Mouse (Mus musculus) midbrain, embryonic 14.5 days (tissue): ENCODE results near the gene Eva1c. TPM values are rescaled to one million over a fixed set of nuclear protein-coding genes. Genes with fewer than 3 reads are reported as not detected.
"Not testable (repeated sequence)": the region's sequence is repeated elsewhere in the genome, so short reads cannot be mapped to it uniquely, and the experiment has no call there.

ENCODE experiments used
- ATAC-seq: fragments of 200-750 bp; cut with Nextera tagmentation; 2 replicates; pipeline ENCODE4 v1.8.0; 2017; ENCODE audit warnings: moderate number of reproducible peaks, moderate library complexity; ENCODE audit not compliant: low FRiP score, low TSS enrichment
- DNase-seq: peaks from one replicate; pipeline ENCODE4 v3.0.0-alpha.2; 2015
- H3K27ac ChIP-seq: fragments of 300-500 bp; sonication (generic); replicated peaks from 2 replicates; pipeline ENCODE4 v1.5.1; 2014; ENCODE audit warnings: mild to moderate bottlenecking, low read depth, low read length, moderate library complexity
- H3K27me3 ChIP-seq: fragments of 300-500 bp; sonication (generic); 2 replicates; pipeline ENCODE4 v1.6.1; 2014; ENCODE audit warnings: low read length, control low read depth, mixed read lengths; ENCODE audit not compliant: control insufficient read depth, insufficient read depth
- H3K36me3 ChIP-seq: fragments of 300-500 bp; sonication (generic); 2 replicates; pipeline ENCODE4 v1.6.1; 2014; ENCODE audit warnings: low read length, control low read depth; ENCODE audit not compliant: control insufficient read depth, insufficient read depth
- H3K4me1 ChIP-seq: fragments of 300-500 bp; sonication (generic); 2 replicates; pipeline ENCODE4 v1.6.1; 2014; ENCODE audit warnings: mild to moderate bottlenecking, antibody characterized with exemption, low read length, control low read depth; ENCODE audit not compliant: control insufficient read depth, insufficient read depth
- H3K4me2 ChIP-seq: fragments of 300-500 bp; sonication (generic); 2 replicates; pipeline ENCODE4 v1.6.1; 2014; ENCODE audit warnings: mild to moderate bottlenecking, low read length, moderate library complexity
- H3K4me3 ChIP-seq: fragments of 300-500 bp; sonication (generic); replicated peaks from 2 replicates; pipeline ENCODE4 v1.5.1; 2014; ENCODE audit warnings: low read depth, low read length
- H3K9ac ChIP-seq: fragments of 300-500 bp; sonication (generic); replicated peaks from 2 replicates; pipeline ENCODE4 v1.6.1; 2014; ENCODE audit warnings: mild to moderate bottlenecking, low read length, moderate library complexity
- H3K9me3 ChIP-seq: fragments of 300-500 bp; sonication (generic); 2 replicates; pipeline ENCODE4 v1.6.1; 2016; ENCODE audit warnings: low read length, control low read depth, mixed read lengths; ENCODE audit not compliant: control insufficient read depth
- WGBS: fragments of 180-500 bp; shearing (Covaris S2); extraction: QIAGEN DNeasy Blood & Tissue Kit; methylation state at CpG from one replicate; pipeline ENCODE4 v1.1.7; 2014; 5-methylcytosine and 5-hydroxymethylcytosine counted together
- polyA plus RNA-seq: library from polyadenylated mRNA; unstranded; fragments of >200 nt; fragmentation: Nextera tagmentation; extraction: Ambion mirVana; gene quantifications from 2 replicates; pipeline ENCODE4 v1.2.1, GENCODE M21; 2014

The Eva1c gene
- polyA plus RNA-seq, 1 experiment from 2014 or later: 2.4 TPM

DNA sequence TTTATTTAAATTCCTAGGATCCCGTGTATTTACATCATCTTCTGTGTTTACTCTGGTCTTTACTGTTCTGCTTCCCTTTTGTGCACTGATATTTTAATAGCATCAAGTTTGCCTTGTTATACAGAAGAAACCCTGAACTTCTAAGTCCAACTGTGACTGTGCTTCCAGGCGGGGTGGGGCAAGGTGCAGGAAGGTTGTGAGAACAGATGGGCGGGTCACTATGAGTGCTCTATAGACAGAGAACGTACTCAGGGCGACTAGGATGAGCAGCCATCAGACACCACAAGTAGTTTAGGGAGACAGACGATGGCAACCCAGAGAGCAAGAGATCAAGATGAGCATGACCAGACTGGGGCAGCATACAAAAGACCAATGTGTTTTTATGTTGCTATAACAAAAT lies 6.2 kb upstream of the Eva1c start:
- Histone ChIP-seq H3K9me3 (no peaks in the 10 kb centered on the region), H3K9ac (no peak overlapping the region), H3K27me3 (no peaks in the 10 kb centered on the region), H3K27ac (no peak overlapping the region), H3K4me2 (no peak overlapping the region), H3K36me3 (no peaks in the 10 kb centered on the region), H3K4me1 (no peaks in the 10 kb centered on the region), H3K4me3 (no peak overlapping the region)
- ATAC-seq (no peak), DNase-seq (no peak)
- 86% methylated on average over 6 of the region's 6 CpGs for WGBS

DNA sequence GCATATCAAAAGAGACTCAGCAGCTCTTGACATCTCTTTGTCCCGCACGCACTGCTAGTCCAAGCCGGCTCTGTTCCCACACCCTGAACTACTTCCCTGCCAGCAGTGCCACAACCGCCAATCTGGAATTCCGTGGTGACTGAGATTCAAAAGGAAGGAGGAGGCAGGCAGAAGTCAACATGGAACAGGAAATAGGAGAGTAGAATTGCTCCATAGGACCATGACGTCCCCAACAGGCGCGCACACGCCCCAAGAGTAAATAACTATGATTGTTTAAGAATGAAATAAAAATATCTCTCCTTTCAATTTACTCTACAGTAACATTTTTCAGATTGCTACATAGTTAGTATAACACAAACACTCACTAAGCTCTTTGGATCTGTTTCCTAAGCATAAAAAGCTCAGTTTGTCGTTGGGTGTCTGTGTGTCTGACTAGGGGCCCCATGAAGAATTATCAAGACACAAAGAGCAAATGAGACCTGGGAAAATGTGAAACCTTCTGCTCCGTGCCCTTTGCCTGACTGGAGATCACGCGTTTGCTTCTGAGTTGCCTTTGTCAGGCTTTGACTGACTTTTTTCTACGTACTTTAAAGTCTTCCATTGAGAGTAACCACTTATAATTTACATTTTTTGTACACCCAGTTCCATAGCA lies 5.3 kb upstream of the Eva1c start:
- no peaks in the 10 kb centered on the region for H3K36me3 ChIP-seq
- H3K27ac ChIP-seq: no peak overlapping the region
- 79% methylated on average over 14 of the region's 14 CpGs for WGBS
- ATAC-seq (no peak), DNase-seq (no peak)
- H3K9me3 ChIP-seq: no peaks in the 10 kb centered on the region
- no peak overlapping the region for H3K4me2 ChIP-seq
- no peaks in the 10 kb centered on the region for H3K27me3 ChIP-seq
- H3K4me3 ChIP-seq: no peak overlapping the region
- H3K9ac ChIP-seq: no peak overlapping the region
- no peaks in the 10 kb centered on the region for H3K4me1 ChIP-seq

DNA sequence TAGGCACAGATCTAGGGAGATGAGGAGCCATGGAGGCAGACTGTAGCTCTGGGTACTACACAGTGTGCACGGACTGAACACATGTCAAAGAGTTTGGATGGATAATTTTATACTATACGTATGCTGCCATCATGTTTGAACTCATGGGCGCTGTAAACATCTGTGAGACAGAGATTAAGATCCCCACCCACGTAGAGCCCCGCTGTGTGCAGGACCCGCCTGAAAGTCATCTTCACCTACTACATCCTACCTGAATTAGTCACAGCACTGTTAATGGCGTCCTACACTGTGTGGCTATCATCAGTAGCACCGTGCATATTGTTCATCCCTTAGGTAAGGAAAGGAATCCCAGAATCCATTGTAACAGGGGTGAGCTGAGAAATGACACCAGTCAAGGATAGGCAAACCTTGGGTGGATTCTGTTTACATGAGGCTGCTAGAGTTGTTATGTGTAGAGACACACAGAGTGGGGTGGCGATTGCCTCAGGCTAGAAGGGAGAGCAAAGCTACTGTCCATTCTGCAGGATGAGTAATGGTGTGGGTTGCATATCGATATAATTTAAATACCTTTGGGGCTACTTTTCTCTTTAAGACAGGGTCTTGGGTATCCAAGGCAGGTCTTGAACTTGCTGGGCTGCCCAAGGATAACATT lies 4.1 kb upstream of the Eva1c start:
- Histone ChIP-seq H3K4me2 (no peak overlapping the region), H3K9ac (no peak overlapping the region), H3K4me1 (no peaks in the 10 kb centered on the region), H3K36me3 (no peaks in the 10 kb centered on the region), H3K9me3 (no peaks in the 10 kb centered on the region), H3K4me3 (no peak overlapping the region), H3K27me3 (no peaks in the 10 kb centered on the region), H3K27ac (no peak overlapping the region)
- no peak for DNase-seq
- no peak for ATAC-seq
- WGBS: 91% methylated on average over 10 of the region's 10 CpGs

DNA sequence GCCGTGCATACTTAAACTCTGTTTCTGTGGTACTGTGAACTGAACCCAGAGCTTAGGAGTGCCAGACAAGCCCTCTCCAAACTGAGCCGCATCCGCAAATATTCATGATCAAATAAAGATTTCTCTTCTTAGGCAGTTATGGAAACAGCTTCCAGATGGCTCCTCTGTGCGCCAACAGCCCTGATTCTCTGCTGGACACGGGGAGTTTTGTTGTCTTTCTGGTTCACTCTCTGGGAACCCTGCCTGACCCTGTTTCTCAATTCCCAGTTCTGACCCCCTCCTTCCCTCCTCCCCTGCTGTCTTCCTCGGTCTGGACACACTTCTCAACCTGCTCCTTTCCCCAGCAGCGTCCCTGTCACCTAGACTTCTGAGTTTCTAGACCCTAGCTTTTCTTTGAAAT lies 3.5 kb upstream of the Eva1c start:
- no peaks in the 10 kb centered on the region for H3K4me1 ChIP-seq
- 74% methylated on average over 7 of the region's 7 CpGs for WGBS
- no peak overlapping the region for H3K9ac ChIP-seq
- ATAC-seq: no peak
- H3K27ac ChIP-seq: no peak overlapping the region
- H3K4me3 ChIP-seq: no peak overlapping the region
- DNase-seq: no peak
- H3K4me2 ChIP-seq: no peak overlapping the region
- H3K36me3 ChIP-seq: no peaks in the 10 kb centered on the region
- H3K27me3 ChIP-seq: no peaks in the 10 kb centered on the region
- no peaks in the 10 kb centered on the region for H3K9me3 ChIP-seq

DNA sequence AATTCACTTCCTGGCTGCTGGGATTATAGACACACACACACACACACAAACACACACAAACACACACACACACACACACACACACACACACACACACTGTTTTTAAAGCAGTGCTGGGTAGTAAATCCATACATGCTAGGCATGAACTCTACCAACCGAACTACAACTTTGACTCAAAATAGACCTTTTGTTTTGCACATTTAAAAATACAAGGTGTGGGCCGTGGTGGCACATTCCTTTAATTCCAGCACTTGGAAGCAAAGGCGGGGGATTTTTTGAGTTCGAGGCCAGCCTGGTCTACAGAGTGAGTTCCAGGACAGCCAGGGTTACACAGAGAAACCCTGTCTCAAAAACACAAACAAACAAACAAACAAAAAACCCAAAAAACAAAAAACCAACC lies 2.5 kb upstream of the Eva1c start:
- not testable (repeated sequence) for H3K4me1 ChIP-seq

DNA sequence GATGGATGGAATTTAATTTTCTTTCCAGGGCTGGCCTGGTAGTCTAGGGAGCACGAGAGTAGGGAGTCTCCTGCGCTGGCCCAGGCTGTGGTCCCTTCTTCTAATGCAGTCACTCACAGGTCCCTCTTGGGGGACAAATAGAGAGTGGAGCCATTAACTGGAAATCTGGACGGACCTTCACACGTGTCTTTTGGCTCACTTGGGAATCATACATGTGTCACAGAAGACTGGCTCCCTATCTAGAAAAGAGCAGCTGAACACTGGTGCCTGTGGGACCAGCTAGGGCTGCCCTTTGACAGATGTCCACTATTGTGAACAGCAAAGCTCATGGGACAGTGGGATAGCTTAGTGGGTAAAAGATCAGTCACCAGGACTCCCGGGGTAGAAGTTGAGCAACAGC lies 478 bp upstream of the Eva1c start:
- ATAC-seq: no peak
- H3K9ac ChIP-seq: no peak overlapping the region
- no peaks in the 10 kb centered on the region for H3K36me3 ChIP-seq
- no peak overlapping the region for H3K4me2 ChIP-seq
- no peak overlapping the region for H3K27ac ChIP-seq
- no peaks in the 10 kb centered on the region for H3K9me3 ChIP-seq
- peaks cover 13% of the 10 kb centered on the region for H3K27me3 ChIP-seq
- WGBS: 67% methylated on average over 5 of the region's 5 CpGs
- H3K4me1 ChIP-seq: peaks cover 12% of the 10 kb centered on the region; the same call in 1 of the 2 replicates
- H3K4me3 ChIP-seq: no peak overlapping the region
- no peak for DNase-seq

More for the DNA sequence above, 2.5 kb upstream of the Eva1c start:
- DNase-seq, H3K27ac ChIP-seq, H3K9ac ChIP-seq, H3K27me3 ChIP-seq, H3K9me3 ChIP-seq, H3K4me3 ChIP-seq, H3K36me3 ChIP-seq, ATAC-seq, H3K4me2 ChIP-seq: not testable (repeated sequence)
- WGBS: 76% methylated on average over 4 of the region's 4 CpGs

DNA sequence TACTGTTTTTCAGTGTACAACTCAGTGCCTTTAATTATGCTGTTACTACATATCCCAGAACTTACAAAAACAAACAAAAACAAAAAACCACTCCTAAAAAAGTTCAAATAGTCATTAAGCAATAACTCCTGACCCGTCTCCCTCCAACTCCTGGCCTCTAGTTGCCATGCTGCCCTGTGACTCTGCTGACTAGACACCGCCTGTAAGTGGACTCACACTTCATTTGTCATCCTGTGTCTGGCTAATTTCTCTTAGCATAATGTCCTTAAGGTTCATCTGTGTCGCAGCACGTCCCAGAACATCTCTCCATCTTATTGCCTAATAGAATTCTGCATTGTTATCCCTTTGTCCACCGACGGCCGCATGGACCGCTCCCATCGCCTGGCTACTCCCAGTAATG lies 979 bp downstream of the Eva1c start:
- H3K27ac ChIP-seq: no peak overlapping the region
- H3K36me3 ChIP-seq: no peaks in the 10 kb centered on the region
- ATAC-seq (no peak), DNase-seq (no peak)
- no peak overlapping the region for H3K4me2 ChIP-seq
- WGBS: 83% methylated on average over 9 of the region's 9 CpGs
- peaks cover 12% of the 10 kb centered on the region; the same call in 1 of the 2 replicates for H3K4me1 ChIP-seq
- no peaks in the 10 kb centered on the region for H3K9me3 ChIP-seq
- H3K27me3 ChIP-seq: peaks cover 27% of the 10 kb centered on the region
- H3K4me3 ChIP-seq: no peak overlapping the region
- H3K9ac ChIP-seq: no peak overlapping the region

DNA sequence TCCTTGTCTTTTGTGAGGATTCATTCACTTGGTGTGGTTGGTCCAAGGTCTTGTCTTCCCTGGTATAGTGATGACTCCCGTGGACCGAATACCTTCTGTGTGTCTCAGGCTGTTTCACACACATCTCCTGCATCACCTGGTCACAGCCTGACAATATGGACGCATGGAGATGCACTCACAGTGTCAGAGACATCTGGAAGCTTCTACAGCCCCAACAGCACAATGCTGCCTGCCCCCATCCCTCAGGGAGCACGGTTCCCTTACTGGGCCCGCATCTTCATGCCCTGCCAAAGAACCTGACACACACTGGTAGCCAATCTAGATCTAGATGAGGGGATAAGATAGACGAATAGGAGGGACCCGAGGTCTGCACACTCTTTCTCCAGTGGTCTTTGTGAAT lies 2.6 kb downstream of the Eva1c start:
- Histone ChIP-seq H3K4me2 (no peak overlapping the region), H3K27me3 (peaks cover 27% of the 10 kb centered on the region), H3K27ac (no peak overlapping the region), H3K9me3 (no peaks in the 10 kb centered on the region), H3K9ac (no peak overlapping the region), H3K4me3 (no peak overlapping the region), H3K4me1 (peaks cover 20% of the 10 kb centered on the region), H3K36me3 (no peaks in the 10 kb centered on the region)
- WGBS: 83% methylated on average over 7 of the region's 7 CpGs
- DNase-seq: no peak
- ATAC-seq: no peak
